Mouse (Mus musculus): Measurements from ENCODE around the gene Ppfibp2.
A peak's percentile ranks its signal among the peaks of the same experiment; 100 is the strongest.

Gene Ppfibp2

GRCm38 (mm10) chr7:107757308-107758151 lies 162.5 kb downstream of the Ppfibp2 start, which contains the start of gene Cyb5r2:
Gene Cyb5r2, minus strand, starts transcription at chr7:107758032.
- DNase-seq = peak; percentile 27 to 49

GRCm38 (mm10) chr7:107770812-107771211 lies 175.8 kb downstream of the Ppfibp2 start:
- no peak for DNase-seq

GRCm38 (mm10) chr7:107778216-107778615 lies 183.2 kb downstream of the Ppfibp2 start:
- DNase-seq = no peak

- peak in 1 of 2 experiments; percentile 5 for DNase-seq
Measured at GRCm38 (mm10) chr7:107779611-107780010, 184.6 kb downstream of the Ppfibp2 start.

- DNase-seq = peak in 1 of 2 experiments; percentile 29
Measured at GRCm38 (mm10) chr7:107787977-107788620, 193.1 kb downstream of the Ppfibp2 start.

- no peak for DNase-seq
Measured at GRCm38 (mm10) chr7:107796500-107796899, 201.5 kb downstream of the Ppfibp2 start.

Measured in kidney, postnatal 25 days (tissue).